Comparison of ENCODE assay signal across 25 mouse cellular contexts in genomic region chr17:11644873-11645464, GRCm38 (mm10).
DNase-seq lines count a peak whose midpoint lies in the region; ATAC-seq lines count a peak whose summit lies in the region.
"Had no signal": no experiment of that assay in that cellular context is flagged by ENCODE, and none has a peak within 500 bp of the region (broad histone marks: within the 10 kb centered on the region; RNA-seq: fewer than 3 reads in every experiment).

No protein-coding gene starts in this region.

- H3K27me3 ChIP-seq in hindbrain, embryonic 12.5 days, result no peaks in the 10 kb centered on the region
- H3K27me3 ChIP-seq in hindbrain, embryonic 16.5 days (replicated peaks; ENCODE audit: control insufficient read depth, insufficient read depth, low read length), result no peaks in the 10 kb centered on the region
- no peaks in the 10 kb centered on the region for H3K27me3 ChIP-seq in neural tube, embryonic 12.5 days (replicated peaks)
- H3K27me3 ChIP-seq in neural tube, embryonic 15.5 days (replicated peaks), result no peaks in the 10 kb centered on the region
- H3K27me3 ChIP-seq: heart, embryonic 15.5 days; kidney, embryonic 15.5 days; limb, embryonic 12.5 days; liver, embryonic 15.5 days had no signal

- no peak overlapping the region for H3K4me2 ChIP-seq in hindbrain, embryonic 12.5 days (replicated peaks)
- H3K4me2 ChIP-seq in hindbrain, embryonic 16.5 days (ENCODE audit: low read length), result no peak overlapping the region
- no peak overlapping the region for H3K4me2 ChIP-seq in neural tube, embryonic 12.5 days (replicated peaks)
- no peak overlapping the region for H3K4me2 ChIP-seq in neural tube, embryonic 15.5 days
- H3K4me2 ChIP-seq: heart, embryonic 15.5 days; hindbrain, embryonic 14.5 days; kidney, embryonic 15.5 days; limb, embryonic 12.5 days; liver, embryonic 15.5 days; lung, embryonic 14.5 days had no signal

- H3K27ac ChIP-seq in hindbrain, embryonic 12.5 days, result no peak overlapping the region
- H3K27ac ChIP-seq in hindbrain, embryonic 16.5 days (ENCODE audit: low read depth, low read length), result no peak overlapping the region
- no peak overlapping the region for H3K27ac ChIP-seq in neural tube, embryonic 12.5 days
- H3K27ac ChIP-seq in neural tube, embryonic 15.5 days (replicated peaks), result no peak overlapping the region
- H3K27ac ChIP-seq: heart, embryonic 10.5 days; heart, embryonic 15.5 days; hindbrain, embryonic 14.5 days; kidney, embryonic 15.5 days; left cerebral cortex, adult 2 months; limb, embryonic 12.5 days; liver, embryonic 15.5 days had no signal

- no peak overlapping the region for H3K9ac ChIP-seq in hindbrain, embryonic 12.5 days
- no peak overlapping the region for H3K9ac ChIP-seq in hindbrain, embryonic 16.5 days (ENCODE audit: low read depth, low read length)
- H3K9ac ChIP-seq in neural tube, embryonic 12.5 days, result no peak overlapping the region
- H3K9ac ChIP-seq in neural tube, embryonic 15.5 days (replicated peaks), result no peak overlapping the region
- H3K9ac ChIP-seq: heart, embryonic 15.5 days; hindbrain, embryonic 14.5 days; kidney, embryonic 15.5 days; limb, embryonic 12.5 days; liver, embryonic 15.5 days; lung, embryonic 14.5 days had no signal

- peaks cover 6% of the 10 kb centered on the region for H3K4me1 ChIP-seq in hindbrain, embryonic 12.5 days
- H3K4me1 ChIP-seq in hindbrain, embryonic 16.5 days (ENCODE audit: control insufficient read depth, insufficient read depth, low read depth, low read length), result no peaks in the 10 kb centered on the region
- H3K4me1 ChIP-seq in neural tube, embryonic 12.5 days, result peaks cover 4% of the 10 kb centered on the region; the same call in 1 of the 2 replicates
- no peaks in the 10 kb centered on the region for H3K4me1 ChIP-seq in neural tube, embryonic 15.5 days
- H3K4me1 ChIP-seq: heart, embryonic 10.5 days; heart, embryonic 15.5 days; kidney, embryonic 15.5 days; limb, embryonic 12.5 days; liver, embryonic 15.5 days had no signal

- peak; percentile 56 for ATAC-seq in hindbrain, embryonic 12.5 days (ENCODE audit: low FRiP score)
- no peak for ATAC-seq in hindbrain, embryonic 16.5 days
- peak; percentile 56; the same call in 1 of the 2 replicates for ATAC-seq in neural tube, embryonic 12.5 days (ENCODE audit: low FRiP score, low read depth)
- ATAC-seq in neural tube, embryonic 15.5 days (ENCODE audit: low FRiP score), result no peak
- ATAC-seq: inflammation-experienced regulatory T-cells, adult 6 months had no signal

- no peaks in the 10 kb centered on the region for H3K9me3 ChIP-seq in hindbrain, embryonic 12.5 days (replicated peaks)
- H3K9me3 ChIP-seq in hindbrain, embryonic 16.5 days (ENCODE audit: control insufficient read depth, low read length), result no peaks in the 10 kb centered on the region
- no peaks in the 10 kb centered on the region for H3K9me3 ChIP-seq in neural tube, embryonic 12.5 days
- no peaks in the 10 kb centered on the region for H3K9me3 ChIP-seq in neural tube, embryonic 15.5 days (replicated peaks)
- H3K9me3 ChIP-seq: heart, embryonic 10.5 days; heart, embryonic 15.5 days; kidney, embryonic 15.5 days; limb, embryonic 12.5 days; liver, embryonic 15.5 days had no signal

- DNase-seq in mesoderm, embryonic 11.5 days (ENCODE audit: low read depth, low spot score), result peak; percentile 14
- no peak for DNase-seq in thymus, postnatal 25 days
- DNase-seq: adrenal gland, postnatal 25 days; B cell, adult 2 months; cerebellum, adult 18-20 months; cerebellum, postnatal 14 days; gastrocnemius, postnatal 25 days; heart, adult 11 months; kidney, adult 18-20 months; kidney, postnatal 25 days; lung, embryonic 14.5 days; right cerebral cortex, postnatal 14 days had no signal

- H3K36me3 ChIP-seq in hindbrain, embryonic 12.5 days, result no peaks in the 10 kb centered on the region
- no peaks in the 10 kb centered on the region for H3K36me3 ChIP-seq in hindbrain, embryonic 16.5 days (ENCODE audit: control insufficient read depth, insufficient read depth, low read length)
- H3K36me3 ChIP-seq in neural tube, embryonic 12.5 days, result no peaks in the 10 kb centered on the region
- H3K36me3 ChIP-seq in neural tube, embryonic 15.5 days, result no peaks in the 10 kb centered on the region
- H3K36me3 ChIP-seq: heart, embryonic 10.5 days; heart, embryonic 15.5 days; kidney, embryonic 15.5 days; limb, embryonic 12.5 days; liver, embryonic 15.5 days had no signal

- H3K4me3 ChIP-seq in hindbrain, embryonic 12.5 days, result no peak overlapping the region
- H3K4me3 ChIP-seq in hindbrain, embryonic 16.5 days (ENCODE audit: low read length), result no peak overlapping the region
- no peak overlapping the region for H3K4me3 ChIP-seq in neural tube, embryonic 12.5 days
- no peak overlapping the region for H3K4me3 ChIP-seq in neural tube, embryonic 15.5 days (replicated peaks)
- H3K4me3 ChIP-seq: erythroblast, embryonic 14.5 days; heart, embryonic 10.5 days; heart, embryonic 15.5 days; kidney, embryonic 15.5 days; left cerebral cortex, adult 2 months; limb, embryonic 12.5 days; liver, embryonic 15.5 days had no signal

- 59% methylated on average over 3 of the region's 3 CpGs for WGBS in hindbrain, embryonic 12.5 days
- 52% methylated on average over 3 of the region's 3 CpGs for WGBS in hindbrain, embryonic 16.5 days
- 58% methylated on average over 3 of the region's 3 CpGs for WGBS in neural tube, embryonic 12.5 days
- 45% methylated on average over 3 of the region's 3 CpGs for WGBS in neural tube, embryonic 15.5 days

Comparison
In these comparisons a context has a peak if more than half of its experiments do, and no peak if none do; other contexts are left out.
1. ATAC-seq: peak in hindbrain, embryonic 12.5 days (single experiment) and neural tube, embryonic 12.5 days (single experiment); none in hindbrain, embryonic 16.5 days (single experiment) and neural tube, embryonic 15.5 days (single experiment).